Mouse (Mus musculus) testis, adult 2 months (tissue): ENCODE results near the gene Cdh15.

Source experiments
- CTCF ChIP-seq: fragments of 200-500 bp; IDR thresholded peaks from 2 replicates; pipeline ENCODE4 v1.5.1; 2012; ENCODE audit warnings: low read depth, mild to moderate bottlenecking, inconsistent platforms, low read length, moderate library complexity; ENCODE audit not compliant: control insufficient read depth, insufficient read depth, insufficient replicate concordance
- POLR2A ChIP-seq: fragments of 200-500 bp; IDR thresholded peaks from 2 replicates; pipeline ENCODE4 v1.6.1; 2012; ENCODE audit warnings: low read depth, mild to moderate bottlenecking, inconsistent platforms, low read length, moderate library complexity; ENCODE audit not compliant: control insufficient read depth

- TF ChIP-seq POLR2A = no peak
- TF ChIP-seq CTCF = no peak
These were observed 28.0 kb upstream of the Cdh15 start for GRCm38 (mm10) chr8:122819776-122820175.
